Mouse (Mus musculus): Measurements from ENCODE around the gene Lmtk2.

Lmtk2 gene

DNA sequence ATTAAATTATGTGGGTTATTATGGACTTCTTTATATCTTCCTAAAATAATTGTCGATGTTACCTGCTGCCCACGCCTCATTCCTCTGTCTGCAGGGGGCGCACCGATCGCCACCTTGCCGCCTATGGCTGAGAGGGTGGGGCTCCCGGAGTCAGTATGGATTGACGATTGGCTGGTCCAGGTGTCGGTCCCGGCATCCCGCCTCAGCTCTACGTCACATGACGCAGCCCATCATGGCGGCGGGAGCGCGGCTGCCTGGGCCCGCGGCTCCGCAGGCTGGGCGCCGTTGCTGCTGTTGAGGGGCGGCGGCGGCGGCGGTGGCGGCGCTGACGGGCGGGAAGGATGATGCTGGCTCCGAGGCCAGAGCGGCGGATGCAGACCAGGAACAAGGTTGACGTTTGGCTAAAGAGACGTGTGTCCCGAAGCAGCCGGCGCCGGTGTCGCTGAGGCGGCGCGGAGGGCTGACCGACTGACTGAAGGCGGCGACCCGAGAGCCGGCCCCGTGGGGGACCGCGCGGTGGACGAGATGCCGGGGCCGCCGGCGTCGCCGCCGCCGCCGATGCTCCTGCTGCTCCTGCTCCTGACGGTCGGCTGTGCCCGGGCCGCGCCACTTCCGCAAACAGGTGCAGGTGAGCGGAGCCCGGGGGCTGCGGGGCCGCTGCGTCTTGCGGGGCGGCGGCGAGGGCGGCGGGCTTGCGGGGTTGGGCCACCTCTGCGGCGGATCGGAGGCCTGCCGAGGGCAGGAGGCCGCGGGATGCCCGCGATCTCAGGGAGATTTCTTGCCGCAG lies at the start of gene Lmtk2:
Gene Lmtk2 (plus strand): TSS at position 288 of the 787 bp plus-strand sequence.
- peak; percentile 71 for DNase-seq (ENCODE audit: low read depth, low spot score)

- no peak for DNase-seq (ENCODE audit: low read depth, low spot score)
These were observed 49.0 kb upstream of the Lmtk2 start for GRCm38 (mm10) chr5:144051268-144051667.

GRCm38 (mm10) chr5:144053450-144053849 lies 46.8 kb upstream of the Lmtk2 start:
- DNase-seq (ENCODE audit: low read depth, low spot score), result no peak

- no peak for DNase-seq (ENCODE audit: low read depth, low spot score)
These were observed 45.9 kb upstream of the Lmtk2 start for GRCm38 (mm10) chr5:144054340-144054739.

DNA sequence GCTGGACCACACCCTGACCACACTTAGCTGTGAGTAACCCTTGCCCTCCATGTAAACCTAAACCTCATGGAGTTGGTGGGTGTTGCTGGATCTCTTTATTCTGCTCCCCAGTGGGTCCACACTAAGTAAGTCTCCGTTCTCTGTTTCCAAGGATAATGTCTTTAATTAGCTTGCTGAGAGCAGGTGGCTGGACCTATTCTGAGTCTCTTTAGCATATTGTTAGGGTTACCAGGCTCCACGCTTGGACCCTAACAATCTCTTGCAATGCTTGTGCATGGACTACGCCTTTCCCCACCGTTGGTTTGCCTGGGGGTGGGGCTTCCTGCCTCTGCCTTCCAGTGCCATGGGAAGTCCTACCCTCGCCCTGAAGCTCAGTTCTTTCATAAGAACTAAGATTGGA lies 36.1 kb upstream of the Lmtk2 start:
- no peak for DNase-seq (ENCODE audit: low read depth, low spot score)

GRCm38 (mm10) chr5:144066036-144066435 lies 34.2 kb upstream of the Lmtk2 start:
- DNase-seq (ENCODE audit: low read depth, low spot score), result no peak

GRCm38 (mm10) chr5:144070064-144070463 lies 30.2 kb upstream of the Lmtk2 start:
- DNase-seq (ENCODE audit: low read depth, low spot score), result no peak

GRCm38 (mm10) chr5:144071249-144071648 lies 29.0 kb upstream of the Lmtk2 start:
- no peak for DNase-seq (ENCODE audit: low read depth, low spot score)

DNA sequence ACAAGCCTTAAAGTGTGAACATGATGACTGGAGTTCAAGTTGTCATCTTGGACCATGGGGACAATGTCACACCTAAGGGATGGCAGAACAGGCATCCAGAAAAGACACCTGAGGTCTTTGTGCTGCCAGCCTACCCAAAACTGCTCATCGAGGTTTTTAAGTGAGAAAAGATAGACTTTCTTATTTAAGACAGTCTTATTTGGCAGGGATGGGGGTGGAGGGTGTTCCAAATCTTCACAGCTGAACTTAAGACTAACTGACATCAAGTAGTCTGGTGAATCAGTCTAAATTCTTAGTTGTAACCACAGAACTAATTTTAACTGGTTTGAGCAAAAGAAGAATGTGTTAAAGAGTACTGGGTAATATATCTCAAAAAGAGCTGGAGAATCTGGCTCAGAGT lies 22.7 kb upstream of the Lmtk2 start:
- no peak for DNase-seq (ENCODE audit: low read depth, low spot score)

DNA sequence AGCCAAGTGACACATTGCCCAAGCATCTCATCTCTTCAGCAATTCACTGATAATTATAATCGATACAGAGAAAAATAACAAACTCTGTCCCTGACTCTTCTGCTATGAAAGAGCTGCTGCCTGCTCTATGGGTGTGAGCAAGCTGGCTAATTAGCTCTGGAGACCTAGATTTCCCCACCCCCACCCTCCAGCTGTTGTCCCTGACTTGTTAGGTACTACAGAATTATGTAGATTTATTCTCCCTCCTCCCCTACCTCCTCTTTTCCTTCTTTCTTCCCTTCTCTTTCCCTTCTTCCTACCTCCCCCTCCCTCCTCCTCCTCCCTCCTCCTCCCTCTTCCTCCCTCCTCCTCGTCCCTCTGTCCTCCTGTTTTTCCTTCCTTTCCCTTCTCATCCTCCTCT lies 19.4 kb upstream of the Lmtk2 start:
- DNase-seq (ENCODE audit: low read depth, low spot score), result no peak

GRCm38 (mm10) chr5:144082006-144082405 lies 18.2 kb upstream of the Lmtk2 start:
- no peak for DNase-seq (ENCODE audit: low read depth, low spot score)

GRCm38 (mm10) chr5:144083521-144083920 lies 16.7 kb upstream of the Lmtk2 start:
- DNase-seq (ENCODE audit: low read depth, low spot score), result no peak

DNA sequence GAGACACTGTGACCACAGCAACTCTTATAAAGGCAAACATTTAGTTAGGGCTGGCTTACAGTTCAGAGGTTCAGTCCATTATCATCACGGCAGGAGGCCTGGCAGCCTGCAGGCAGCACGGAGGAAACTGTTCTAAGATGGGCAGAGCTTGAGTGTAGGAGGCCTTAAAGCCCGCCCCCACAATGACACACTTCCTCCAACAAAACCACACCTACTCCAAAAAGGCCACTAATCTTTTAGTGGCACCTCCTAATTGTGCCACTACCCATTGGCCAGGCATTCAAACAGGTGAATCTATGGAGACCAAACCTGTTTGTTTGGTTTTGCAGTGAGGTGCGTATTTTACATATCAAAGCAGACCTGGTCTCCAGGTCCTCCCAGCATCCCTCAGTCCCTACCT lies 16.0 kb upstream of the Lmtk2 start:
- DNase-seq (ENCODE audit: low read depth, low spot score), result peak; percentile 61

GRCm38 (mm10) chr5:144085696-144086095 lies 14.5 kb upstream of the Lmtk2 start:
- no peak for DNase-seq (ENCODE audit: low read depth, low spot score)

DNA sequence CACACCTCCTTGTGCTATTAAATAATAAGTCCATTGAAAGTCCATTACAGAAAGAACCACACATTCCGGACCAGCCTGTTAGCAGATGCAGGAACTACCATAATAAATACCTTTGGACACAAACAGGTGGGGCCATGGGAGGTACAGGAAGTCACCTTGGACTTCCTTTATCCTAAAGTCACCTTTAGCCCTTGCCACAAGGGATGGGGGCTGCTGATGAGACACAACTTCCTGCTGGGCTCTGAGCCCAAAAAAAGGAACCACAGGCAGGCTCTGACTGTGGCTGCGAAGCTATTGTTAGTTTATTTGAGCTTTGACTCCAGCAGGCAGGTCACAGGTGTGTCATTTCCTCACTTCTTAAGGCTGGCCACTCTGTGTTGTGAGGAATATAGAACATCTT lies 13.7 kb upstream of the Lmtk2 start:
- DNase-seq (ENCODE audit: low read depth, low spot score), result no peak

DNA sequence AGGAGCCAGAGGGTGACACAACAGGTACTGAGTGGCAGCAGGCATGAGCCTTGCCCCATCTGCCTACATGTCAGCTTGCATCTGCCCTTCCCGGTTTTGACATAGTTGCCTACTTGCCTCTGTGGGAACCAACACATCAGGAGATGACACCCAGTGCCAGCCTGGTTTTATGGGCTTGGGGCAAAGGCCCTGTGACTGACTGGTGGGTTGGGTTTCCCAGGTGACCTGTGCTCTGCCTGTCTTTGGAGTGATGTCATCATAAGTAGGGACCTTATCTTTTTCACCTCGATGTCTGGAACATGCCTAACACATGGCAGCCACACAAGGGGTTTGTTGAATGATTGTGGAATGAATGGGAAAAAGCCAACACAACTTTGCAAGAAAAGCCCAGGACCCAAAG lies 11.9 kb upstream of the Lmtk2 start:
- DNase-seq (ENCODE audit: low read depth, low spot score), result no peak

DNA sequence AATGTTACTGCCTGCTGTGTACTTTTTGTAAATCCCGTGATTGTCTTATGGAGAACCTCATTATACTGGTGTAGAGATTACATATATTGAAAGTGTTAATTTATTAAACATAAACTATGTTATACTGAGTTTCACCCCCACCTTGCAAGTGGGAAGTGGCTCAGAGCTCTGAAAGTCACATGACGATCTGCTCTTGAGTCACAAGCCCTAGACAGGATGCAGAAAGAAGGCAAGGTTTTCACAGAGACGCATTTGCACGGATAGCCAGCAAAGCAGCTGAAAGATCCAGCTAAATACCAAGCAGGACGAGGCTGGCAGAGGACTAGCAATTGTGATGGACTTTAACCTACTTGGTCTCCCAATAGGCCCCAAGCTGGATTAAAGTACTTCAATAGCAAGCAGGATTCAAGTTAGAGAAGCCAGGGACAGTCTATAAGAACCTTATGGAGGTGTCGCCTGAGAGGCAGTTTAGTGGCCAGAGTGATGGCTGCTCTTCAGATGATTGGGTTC lies 4.7 kb upstream of the Lmtk2 start:
- no peak for DNase-seq (ENCODE audit: low read depth, low spot score)

GRCm38 (mm10) chr5:144097902-144098639 lies 2.2 kb upstream of the Lmtk2 start:
- DNase-seq (ENCODE audit: low read depth, low spot score), result no peak

GRCm38 (mm10) chr5:144098640-144098929 lies 1.7 kb upstream of the Lmtk2 start:
- no peak for DNase-seq (ENCODE audit: low read depth, low spot score)

GRCm38 (mm10) chr5:144100948-144101347 lies 712 bp downstream of the Lmtk2 start:
- no peak for DNase-seq (ENCODE audit: low read depth, low spot score)

- DNase-seq (ENCODE audit: low read depth, low spot score), result no peak
These were observed 4.8 kb downstream of the Lmtk2 start for GRCm38 (mm10) chr5:144105070-144105469.

- DNase-seq (ENCODE audit: low read depth, low spot score), result no peak
These were observed 5.4 kb downstream of the Lmtk2 start for GRCm38 (mm10) chr5:144105471-144106129.

GRCm38 (mm10) chr5:144106130-144106510 lies 5.9 kb downstream of the Lmtk2 start:
- no peak for DNase-seq (ENCODE audit: low read depth, low spot score)

Measured in WW6 (cell line).